Mouse (Mus musculus) left cerebral cortex, postnatal 4 days (tissue): Measurements from ENCODE around the gene Arhgap32. TPM values are rescaled to one million over a fixed set of nuclear protein-coding genes. Genes with fewer than 3 reads are reported as not detected.
"Not testable (repeated sequence)": the region's sequence is repeated elsewhere in the genome, so short reads cannot be mapped to it uniquely, and the experiment has no call there.

Source experiments
- DNase-seq: peaks from one replicate; pipeline ENCODE4 v3.0.0-alpha.2; 2022
- intact Hi-C: fragments of 180-260 bp; cut with DNase I; formaldehyde crosslinking; loops from one replicate; pipeline ENCODE4 v1.15.1; 2025
- total RNA-seq, 2 experiments: library from RNA; stranded (reverse); gene quantifications; 2 replicates each; pipeline ENCODE4 v1.2.3; 2021

Gene Arhgap32
- total RNA-seq, result 100 to 1,000 TPM; 197 to 209 TPM

- no peak for DNase-seq
- intact Hi-C loops, result no loop called here
Observed at GRCm38 (mm10) chr9:32115786-32116185, at the start of gene Arhgap32. TSS of gene Arhgap32 (plus strand) at chr9:32116136.

DNA sequence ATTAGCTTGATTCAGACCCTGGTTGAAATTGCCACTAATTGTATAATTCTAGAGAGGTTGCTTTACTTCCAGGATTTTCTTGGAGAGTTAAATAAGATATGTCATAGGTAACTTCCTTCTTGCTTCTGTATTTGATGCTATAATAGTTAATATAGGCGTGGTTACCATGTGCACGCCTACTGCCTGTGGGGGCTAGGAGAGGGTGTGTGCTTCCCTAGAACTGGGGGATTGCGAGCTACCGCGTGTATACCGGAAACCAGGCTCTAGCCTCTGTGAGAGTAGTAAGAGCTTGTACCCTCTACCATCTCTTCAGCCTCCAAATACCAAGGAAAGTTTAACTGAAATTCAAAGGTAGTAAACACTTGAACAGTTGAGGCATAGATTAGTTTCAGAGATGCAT lies 43.2 kb upstream of the Arhgap32 start:
- intact Hi-C loops, result no loop called here
- DNase-seq, result no peak

- intact Hi-C loops, result no loop called here
Observed at GRCm38 (mm10) chr9:32088106-32088776, 27.7 kb upstream of the Arhgap32 start.

GRCm38 (mm10) chr9:32088882-32089281 lies 27.1 kb upstream of the Arhgap32 start:
- intact Hi-C loops, result no loop called here
- DNase-seq, result no peak

More at GRCm38 (mm10) chr9:32088106-32088776, 27.7 kb upstream of the Arhgap32 start:
- DNase-seq, result no peak

DNA sequence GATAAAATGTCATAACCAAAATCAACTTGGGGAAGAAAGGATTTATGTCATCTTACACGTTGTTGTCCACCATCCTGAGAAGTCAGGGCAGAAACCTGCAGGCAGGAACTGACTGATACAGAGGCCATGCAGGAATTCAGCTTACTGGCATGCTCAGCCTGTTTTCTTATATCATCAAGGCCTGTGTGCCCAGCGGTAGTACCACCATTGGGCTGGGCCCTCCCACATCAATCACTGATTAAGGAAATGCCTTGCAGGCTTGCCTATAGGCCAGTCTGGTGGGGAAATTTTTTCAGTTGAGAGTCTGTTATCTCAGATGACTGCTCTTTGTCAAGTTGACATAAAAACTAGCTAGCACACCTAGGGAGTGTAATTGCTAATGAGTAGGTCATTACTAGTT lies 22.5 kb upstream of the Arhgap32 start:
- no peak for DNase-seq
- intact Hi-C loops, result no loop called here

DNA sequence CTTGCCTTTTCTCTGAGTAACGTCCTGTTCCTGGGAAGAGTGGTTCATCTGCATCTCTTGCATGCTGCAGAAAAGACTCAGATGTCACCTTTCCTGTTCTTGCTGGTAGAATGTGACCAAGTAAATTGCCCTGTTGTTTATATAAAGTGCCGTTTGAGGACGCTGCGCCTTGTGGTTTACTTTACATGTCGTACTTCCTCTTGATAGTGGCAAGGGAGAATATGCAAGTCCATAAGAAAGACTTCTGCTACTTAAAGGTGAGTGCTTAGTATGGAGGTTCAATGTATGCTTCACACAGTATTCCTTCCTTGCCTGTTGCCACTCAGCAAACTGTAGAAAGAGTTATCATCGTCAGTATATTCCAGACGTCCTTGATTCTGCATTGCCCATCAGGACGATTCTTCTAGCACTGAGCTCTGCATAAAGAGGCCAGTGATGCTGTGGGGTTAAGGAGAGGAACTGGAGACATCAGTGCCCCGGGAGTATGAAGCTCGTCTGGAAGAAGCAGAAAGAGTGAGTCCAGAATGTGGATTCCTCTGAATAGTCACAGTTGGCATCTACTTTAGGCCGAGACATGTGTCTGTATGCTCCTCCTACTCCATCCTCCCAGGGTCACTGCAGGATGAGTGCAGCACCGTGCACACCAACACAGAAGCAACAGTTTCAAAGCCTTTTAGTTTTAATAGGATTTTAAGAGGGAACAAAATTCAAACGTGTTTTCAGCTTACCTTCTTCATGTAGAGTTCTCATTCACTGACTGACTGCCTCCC lies 21.4 kb upstream of the Arhgap32 start:
- intact Hi-C loops, result no loop called here
- no peak for DNase-seq

DNA sequence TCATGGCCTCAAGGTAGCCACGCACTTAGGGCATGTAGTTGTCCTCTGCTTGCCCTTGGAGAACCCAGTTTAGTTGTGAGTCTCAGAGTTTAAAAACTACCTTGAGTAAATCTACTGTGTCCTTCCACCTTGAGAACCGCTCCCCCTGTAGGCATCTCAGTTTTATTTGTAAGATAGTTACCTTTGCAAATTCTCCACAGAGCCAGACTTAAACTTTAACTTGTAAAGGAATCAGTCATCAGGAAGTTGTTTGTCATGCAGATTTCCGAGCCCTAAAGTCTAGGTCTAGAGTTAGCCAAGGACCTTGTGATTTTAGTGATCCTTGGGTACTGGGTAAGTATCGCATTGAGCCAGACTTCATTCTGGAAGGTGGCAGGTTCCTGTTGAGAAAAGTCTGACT lies 20.4 kb upstream of the Arhgap32 start:
- intact Hi-C loops, result no loop called here
- DNase-seq, result no peak

- DNase-seq, result no peak
Observed at GRCm38 (mm10) chr9:32096541-32096940, 19.4 kb upstream of the Arhgap32 start.

GRCm38 (mm10) chr9:32097123-32097522 lies 18.8 kb upstream of the Arhgap32 start:
- DNase-seq, result no peak
- intact Hi-C loops, result no loop called here

More at GRCm38 (mm10) chr9:32096541-32096940, 19.4 kb upstream of the Arhgap32 start:
- intact Hi-C loops, result no loop called here

DNA sequence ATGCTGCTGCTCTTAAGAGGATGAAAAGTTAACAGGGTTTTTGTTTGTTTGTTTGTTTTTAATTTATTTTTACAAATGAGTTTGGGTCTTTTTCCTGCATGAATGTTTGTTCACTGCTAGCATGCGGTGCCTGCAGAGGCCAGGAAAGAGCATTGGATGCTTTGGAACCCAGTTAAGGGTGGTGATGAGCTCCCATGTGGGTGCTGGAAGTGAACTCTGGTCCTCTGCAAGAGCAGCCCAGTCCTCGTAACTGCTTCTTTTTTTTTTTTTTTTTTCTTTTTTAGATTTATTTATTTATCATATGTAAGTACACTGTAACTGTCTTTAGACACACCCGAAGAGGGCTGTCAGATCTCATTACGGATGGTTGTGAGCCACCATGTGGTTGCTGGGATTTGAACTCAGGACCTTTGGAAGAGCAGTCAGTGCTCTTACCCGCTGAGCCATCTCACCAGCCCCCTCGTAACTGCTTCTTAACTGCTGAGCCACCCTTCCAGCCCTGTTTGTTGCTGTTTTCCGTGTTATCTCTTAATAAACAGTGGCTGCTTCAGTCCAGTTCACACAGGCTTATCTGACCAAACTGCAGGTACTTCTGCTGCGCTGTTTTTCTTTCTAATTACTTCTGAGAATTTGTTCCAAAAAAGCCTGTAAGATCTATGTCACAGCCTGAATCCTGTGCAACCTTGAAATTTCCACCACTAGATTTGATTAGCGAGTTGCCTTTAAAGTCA lies 17.3 kb upstream of the Arhgap32 start:
- DNase-seq, result no peak
- intact Hi-C loops, result no loop called here

- DNase-seq, result no peak
- intact Hi-C loops, result no loop called here
Observed at GRCm38 (mm10) chr9:32100561-32100960, 15.4 kb upstream of the Arhgap32 start.

DNA sequence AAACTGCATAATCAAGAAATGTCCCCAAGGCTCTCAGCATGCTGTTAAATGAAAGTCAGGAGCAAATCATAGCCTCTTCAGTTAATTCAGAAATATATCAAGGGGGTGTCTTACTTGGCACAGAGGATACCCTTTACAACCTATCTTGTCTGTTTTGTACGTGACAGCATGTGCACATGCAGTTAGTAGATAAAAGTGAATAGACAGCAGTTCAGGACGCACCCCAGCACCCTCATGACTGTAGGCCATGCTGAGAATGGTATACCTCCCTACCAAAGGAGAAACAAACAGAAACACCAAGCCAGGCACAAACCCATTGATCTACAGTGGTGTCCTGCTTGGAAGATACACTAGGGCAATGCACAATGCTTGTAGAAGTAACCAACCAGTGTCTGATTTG lies 14.4 kb upstream of the Arhgap32 start:
- DNase-seq, result no peak
- intact Hi-C loops, result no loop called here

DNA sequence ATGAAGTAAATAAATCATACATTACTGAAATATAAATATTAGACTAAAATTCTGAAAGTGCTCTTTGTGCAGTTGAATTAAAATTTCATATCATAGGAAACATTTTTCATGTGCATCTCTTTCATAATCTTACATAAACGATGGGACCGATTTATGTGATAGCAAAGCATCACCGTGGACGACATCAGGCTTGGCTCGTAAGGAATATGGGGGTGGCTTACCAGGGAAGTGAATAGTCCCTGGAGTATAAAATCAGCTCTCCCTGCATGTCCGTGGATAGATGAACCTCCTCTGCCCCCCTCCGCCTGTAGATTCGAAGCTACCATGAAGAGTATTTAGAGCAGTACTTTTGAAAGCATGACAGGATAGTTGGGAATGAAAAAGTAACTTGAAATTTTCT lies 11.3 kb upstream of the Arhgap32 start:
- no peak for DNase-seq
- intact Hi-C loops, result no loop called here

- intact Hi-C loops, result no loop called here
- no peak for DNase-seq
Observed at GRCm38 (mm10) chr9:32110376-32110775, 5.6 kb upstream of the Arhgap32 start.

DNA sequence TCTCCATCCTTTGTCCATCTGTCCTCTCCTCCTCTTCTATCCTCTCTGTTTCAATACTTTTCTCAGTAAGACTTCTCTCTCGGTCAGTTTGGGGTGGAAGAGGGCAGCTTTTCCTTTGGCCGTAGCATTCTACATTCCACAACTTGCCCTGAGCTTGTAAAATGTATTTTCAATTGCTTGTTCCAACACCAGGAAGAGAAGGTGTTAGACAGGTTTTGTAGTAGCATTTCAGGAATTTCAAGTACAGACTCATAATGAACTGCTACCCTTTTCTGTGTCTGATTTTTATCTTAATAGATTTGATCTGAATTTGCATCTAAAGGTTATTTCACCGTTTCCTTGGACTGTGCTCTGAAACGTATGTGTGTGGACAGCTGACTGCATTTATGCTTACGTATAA lies 336 bp downstream of the Arhgap32 start:
- intact Hi-C loops, result no loop called here
- DNase-seq, result no peak

GRCm38 (mm10) chr9:32117876-32118275 lies 1.9 kb downstream of the Arhgap32 start:
- DNase-seq, result no peak
- intact Hi-C loops, result no loop called here

DNA sequence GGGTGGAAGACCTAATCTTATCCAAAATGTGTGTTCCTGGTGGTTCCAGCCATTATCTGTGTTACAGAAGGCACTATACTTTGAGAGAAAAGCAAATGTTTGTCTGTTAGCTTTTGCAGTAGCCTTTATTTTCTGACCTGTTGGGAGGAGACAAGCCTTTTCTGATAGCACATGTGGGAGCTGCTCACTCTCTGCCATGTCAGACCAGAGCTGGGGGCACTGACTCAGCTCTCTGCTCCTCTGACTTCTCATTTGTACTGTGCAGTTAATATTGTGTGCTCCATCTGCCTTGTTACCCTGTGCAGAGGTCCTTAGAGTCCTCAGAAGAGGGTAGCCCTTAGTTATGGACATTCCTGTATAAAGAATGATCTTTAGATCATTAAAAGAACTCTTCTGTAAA lies 2.5 kb downstream of the Arhgap32 start:
- no peak for DNase-seq
- intact Hi-C loops, result no loop called here

GRCm38 (mm10) chr9:32119586-32119985 lies 3.6 kb downstream of the Arhgap32 start:
- intact Hi-C loops, result no loop called here

GRCm38 (mm10) chr9:32120162-32120561 lies 4.2 kb downstream of the Arhgap32 start:
- no peak for DNase-seq

More at GRCm38 (mm10) chr9:32119586-32119985, 3.6 kb downstream of the Arhgap32 start:
- no peak for DNase-seq

GRCm38 (mm10) chr9:32121271-32121670 lies 5.3 kb downstream of the Arhgap32 start:
- intact Hi-C loops, result not testable (repeated sequence)

More at GRCm38 (mm10) chr9:32120162-32120561, 4.2 kb downstream of the Arhgap32 start:
- intact Hi-C loops, result no loop called here

DNA sequence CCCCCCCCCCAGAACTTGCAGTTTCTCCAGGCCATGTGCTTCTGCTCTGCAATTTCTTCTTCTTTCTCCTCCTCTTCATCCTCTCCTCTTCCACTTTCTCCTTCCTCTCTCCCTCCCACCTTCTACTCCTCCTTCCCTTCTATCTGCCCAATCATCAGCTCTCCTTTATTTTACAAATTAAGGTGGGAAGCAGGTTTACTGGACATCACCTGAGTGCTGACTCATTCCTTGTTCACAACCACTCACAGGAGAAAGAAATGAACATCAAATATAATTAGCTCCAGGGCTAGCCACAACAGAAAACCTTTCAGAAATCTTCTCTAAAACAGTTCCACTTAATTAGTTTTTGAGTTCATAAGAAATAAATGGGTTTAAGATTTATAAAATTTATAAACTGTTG lies 20.3 kb downstream of the Arhgap32 start:
- DNase-seq, result no peak
- intact Hi-C loops, result no loop called here

More at GRCm38 (mm10) chr9:32121271-32121670, 5.3 kb downstream of the Arhgap32 start:
- DNase-seq, result not testable (repeated sequence)
